Mouse (Mus musculus): ENCODE results near the gene Rnpep. TPM values are rescaled to one million over a fixed set of nuclear protein-coding genes. Genes with fewer than 3 reads are reported as not detected.
A peak's percentile ranks its signal among the peaks of the same experiment; 100 is the strongest.

Gene Rnpep
- polyA plus RNA-seq (2016; fragmentation: Nextera tagmentation; extraction: Ambion mirVana): 91.1 and 93.5 TPM in 2 replicates

DNA sequence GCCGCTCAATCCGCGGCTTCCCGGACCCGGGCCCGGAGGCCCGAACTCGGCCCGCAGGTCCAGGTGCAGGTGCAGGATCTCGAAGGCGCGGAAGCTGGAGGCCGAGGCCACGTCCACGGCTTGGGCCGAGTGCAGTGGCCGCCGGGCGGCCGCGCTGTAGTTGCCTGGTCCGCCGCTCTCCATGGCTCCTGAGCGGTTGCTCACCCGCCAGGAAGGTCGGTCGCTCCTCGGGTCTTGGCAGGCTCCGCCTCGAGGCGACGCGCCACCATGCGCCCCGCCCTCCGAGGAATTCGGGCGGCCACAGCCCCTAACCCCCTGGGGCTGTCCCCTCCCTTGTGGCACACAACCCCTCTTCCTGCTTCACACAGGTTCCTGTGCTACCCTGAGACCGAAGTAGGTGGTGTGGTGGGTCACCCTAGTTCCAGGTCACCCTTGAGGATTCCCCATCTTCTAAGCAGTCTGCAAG is at the start of gene Rnpep:
Rnpep (minus strand) TSS at position 259 of the 466 bp plus-strand sequence.
- peaks cover 11% of the 10 kb centered on the region for H3K4me1 ChIP-seq
- H3K36me3 ChIP-seq: 0 out of 2 replicates have a peak, but pooled peaks cover 3% of the 10 kb centered on the region
- peak within 1 kb of the TSS; percentile 83 for H3K4me2 ChIP-seq (replicated peaks)
- under 1% methylated on average over 39 of the region's 39 CpGs for whole genome bisulfite sequencing
- H3K4me3 ChIP-seq: peak within 1 kb of the TSS; percentile 83
- no peaks in the 10 kb centered on the region for H3K27me3 ChIP-seq
- no peaks in the 10 kb centered on the region for H3K9me3 ChIP-seq
- peak; percentile 81 for ATAC-seq (ENCODE audit: insufficient number of reproducible peaks, insufficient read depth, low FRiP score, low TSS enrichment)
- H3K9ac ChIP-seq: peak within 1 kb of the TSS; percentile 88
- H3K27ac ChIP-seq: peak within 1 kb of the TSS; percentile 88

DNA sequence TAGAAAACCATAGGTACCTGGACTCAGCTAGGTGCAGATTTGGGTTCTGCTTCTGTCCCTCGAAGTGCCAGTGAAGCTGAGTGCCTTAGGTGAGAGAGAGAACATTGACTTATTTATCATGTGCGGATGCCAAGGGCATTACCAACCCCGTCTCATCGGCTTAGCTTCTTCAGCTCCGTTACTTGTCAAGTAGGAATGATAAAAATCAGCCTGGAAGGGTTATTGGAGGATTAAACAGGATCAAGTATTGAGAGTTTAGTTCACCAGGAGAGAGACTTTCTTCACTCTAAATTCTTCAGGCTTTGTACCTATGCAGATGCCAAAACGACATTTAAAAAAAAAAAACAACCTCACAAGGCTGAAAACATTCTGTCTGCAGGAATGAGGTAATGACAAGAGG is 46.7 kb upstream of the Rnpep start:
- H3K9ac ChIP-seq: no peak overlapping the region
- no peak for ATAC-seq (ENCODE audit: insufficient number of reproducible peaks, insufficient read depth, low FRiP score, low TSS enrichment)
- H3K4me3 ChIP-seq: no peak overlapping the region
- no peak overlapping the region for H3K4me2 ChIP-seq (replicated peaks)
- no peaks in the 10 kb centered on the region for H3K27me3 ChIP-seq
- no peak overlapping the region for H3K27ac ChIP-seq
- H3K36me3 ChIP-seq: no peaks in the 10 kb centered on the region
- 0 out of 2 replicates have a peak, but pooled peaks cover 6% of the 10 kb centered on the region for H3K4me1 ChIP-seq
- 76% methylated on average over 6 of the region's 6 CpGs for WGBS
- H3K9me3 ChIP-seq: no peaks in the 10 kb centered on the region

DNA sequence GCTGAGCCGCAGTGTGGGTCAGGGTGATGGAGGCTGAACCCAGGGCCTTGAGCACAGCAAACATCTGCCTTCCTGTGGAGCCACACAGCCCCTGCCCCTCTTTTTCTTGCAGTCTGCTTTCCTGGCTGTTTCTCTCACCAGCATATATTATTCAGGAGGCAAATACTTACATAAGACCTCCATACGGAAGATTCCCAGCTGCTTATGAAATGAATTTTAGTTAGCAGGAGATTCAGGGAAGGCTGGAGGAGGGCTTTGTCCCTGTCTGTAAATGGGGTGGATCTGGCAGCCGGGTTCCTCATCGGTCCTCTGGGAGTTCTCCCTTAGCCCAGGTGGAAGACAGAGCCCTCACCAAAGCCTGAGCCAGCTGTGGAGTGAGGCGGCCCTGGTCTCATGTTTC is 44.5 kb upstream of the Rnpep start:
- ATAC-seq (ENCODE audit: insufficient number of reproducible peaks, insufficient read depth, low FRiP score, low TSS enrichment): no peak
- 54% methylated on average over 5 of the region's 5 CpGs for WGBS
- Histone ChIP-seq H3K9ac (no peak overlapping the region), H3K27me3 (no peaks in the 10 kb centered on the region), H3K9me3 (no peaks in the 10 kb centered on the region), H3K36me3 (no peaks in the 10 kb centered on the region), H3K4me2 (replicated peaks) (no peak overlapping the region), H3K4me3 (no peak overlapping the region), H3K4me1 (peaks cover 23% of the 10 kb centered on the region; the same call in 1 of the 2 replicates), H3K27ac (no peak overlapping the region)

DNA sequence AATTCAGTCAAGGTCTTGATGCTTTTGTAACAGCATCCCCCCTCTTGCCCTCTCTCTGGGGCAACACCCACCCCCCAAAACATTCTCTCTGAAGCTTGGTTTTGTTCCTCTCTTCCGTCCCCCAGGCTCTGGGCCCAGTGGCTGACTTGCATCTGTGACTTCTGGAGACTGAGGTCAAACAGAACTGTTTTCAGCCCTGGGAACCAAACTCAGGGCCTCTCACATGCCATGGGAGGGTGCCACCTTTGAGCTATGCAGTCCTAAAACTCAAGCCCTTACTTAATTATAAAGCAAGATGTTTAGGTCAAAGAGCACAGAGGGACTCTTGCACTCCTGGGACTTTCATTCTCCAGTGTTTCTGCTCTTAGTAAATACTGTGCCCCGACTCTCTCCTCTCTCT is 42.0 kb upstream of the Rnpep start:
- WGBS: 84% methylated on average over 2 of the region's 2 CpGs
- H3K27ac ChIP-seq: no peak overlapping the region

DNA sequence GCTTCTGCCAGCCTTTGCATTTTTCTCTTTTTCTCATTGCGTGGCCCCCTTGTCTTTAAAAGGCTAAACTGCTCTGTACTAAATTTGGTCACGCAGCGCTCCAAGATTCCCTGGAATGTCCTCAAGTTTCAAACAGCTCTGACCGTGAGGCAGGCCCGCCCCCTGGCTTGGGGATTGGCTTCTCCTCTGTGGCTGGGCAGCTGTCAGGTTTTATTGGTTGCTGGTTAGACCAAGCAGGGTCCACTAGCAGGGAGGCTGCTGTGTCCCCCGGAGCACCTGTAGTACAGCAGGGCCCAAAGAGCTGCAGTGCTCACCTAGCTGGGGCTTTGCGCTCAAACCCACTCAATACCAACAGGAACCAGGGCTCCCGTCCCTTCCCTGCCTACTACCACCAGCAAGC is 40.7 kb upstream of the Rnpep start, which contains the start of gene Lmod1:
Lmod1 (plus strand) TSS at position 237 of the 400 bp plus-strand sequence.
- WGBS: 12% methylated on average over 8 of the region's 8 CpGs

More for the DNA sequence above, 42.0 kb upstream of the Rnpep start:
- Histone ChIP-seq H3K36me3 (no peaks in the 10 kb centered on the region), H3K4me2 (replicated peaks) (no peak overlapping the region), H3K4me1 (peaks cover 23% of the 10 kb centered on the region; the same call in 1 of the 2 replicates), H3K27me3 (no peaks in the 10 kb centered on the region), H3K4me3 (no peak overlapping the region), H3K9ac (no peak overlapping the region), H3K9me3 (no peaks in the 10 kb centered on the region)
- ATAC-seq (ENCODE audit: insufficient number of reproducible peaks, insufficient read depth, low FRiP score, low TSS enrichment): no peak

DNA sequence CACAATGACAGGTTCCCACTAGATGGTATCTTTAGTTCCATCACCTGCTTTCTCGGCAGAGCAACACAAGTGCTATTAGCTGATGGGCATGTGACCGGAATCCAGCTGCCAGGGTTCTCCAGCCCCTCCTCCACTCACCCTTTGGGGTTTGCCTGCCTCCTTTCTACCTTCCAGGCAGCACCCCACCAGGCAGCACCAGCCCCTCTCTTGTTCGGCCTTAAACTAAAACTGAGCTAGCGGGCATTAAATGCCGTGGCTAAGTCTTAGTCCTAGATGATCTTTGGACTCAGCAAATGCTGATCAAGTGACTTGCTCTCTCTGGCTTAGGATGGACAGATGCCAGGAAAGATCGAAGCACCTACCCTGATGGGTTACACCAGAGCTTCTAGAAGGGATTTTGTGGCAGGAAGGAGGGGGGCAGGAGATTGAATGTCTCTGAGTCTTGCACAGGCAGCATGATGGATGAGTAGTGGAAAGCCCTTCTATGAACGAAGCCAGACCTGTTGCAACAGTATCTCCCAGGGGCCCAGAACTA is 39.5 kb upstream of the Rnpep start:
- WGBS: 72% methylated on average over 7 of the region's 7 CpGs
- no peak overlapping the region for H3K4me2 ChIP-seq (replicated peaks)
- H3K36me3 ChIP-seq: no peaks in the 10 kb centered on the region
- H3K9me3 ChIP-seq: no peaks in the 10 kb centered on the region
- H3K4me1 ChIP-seq: peaks cover 17% of the 10 kb centered on the region; the same call in 1 of the 2 replicates
- H3K27me3 ChIP-seq: no peaks in the 10 kb centered on the region
- H3K9ac ChIP-seq: no peak overlapping the region
- H3K4me3 ChIP-seq: no peak overlapping the region
- 0 out of 2 replicates have a peak overlapping the region, but pooled peaks have one; percentile 61 for H3K27ac ChIP-seq
- ATAC-seq (ENCODE audit: insufficient number of reproducible peaks, insufficient read depth, low FRiP score, low TSS enrichment): no peak

More for the DNA sequence above, 40.7 kb upstream of the Rnpep start, which contains the start of gene Lmod1:
- Histone ChIP-seq H3K9ac (peak within 1 kb of the TSS; percentile 12; the same call in 1 of the 2 replicates), H3K4me1 (peaks cover 17% of the 10 kb centered on the region; the same call in 1 of the 2 replicates), H3K4me2 (replicated peaks) (peak within 1 kb of the TSS; percentile 30), H3K27ac (peak within 1 kb of the TSS; percentile 61; the same call in 1 of the 2 replicates), H3K4me3 (peak within 1 kb of the TSS; percentile 6; the same call in 1 of the 2 replicates), H3K36me3 (no peaks in the 10 kb centered on the region), H3K9me3 (no peaks in the 10 kb centered on the region), H3K27me3 (no peaks in the 10 kb centered on the region)
- ATAC-seq (ENCODE audit: insufficient number of reproducible peaks, insufficient read depth, low FRiP score, low TSS enrichment): peak; percentile 86

DNA sequence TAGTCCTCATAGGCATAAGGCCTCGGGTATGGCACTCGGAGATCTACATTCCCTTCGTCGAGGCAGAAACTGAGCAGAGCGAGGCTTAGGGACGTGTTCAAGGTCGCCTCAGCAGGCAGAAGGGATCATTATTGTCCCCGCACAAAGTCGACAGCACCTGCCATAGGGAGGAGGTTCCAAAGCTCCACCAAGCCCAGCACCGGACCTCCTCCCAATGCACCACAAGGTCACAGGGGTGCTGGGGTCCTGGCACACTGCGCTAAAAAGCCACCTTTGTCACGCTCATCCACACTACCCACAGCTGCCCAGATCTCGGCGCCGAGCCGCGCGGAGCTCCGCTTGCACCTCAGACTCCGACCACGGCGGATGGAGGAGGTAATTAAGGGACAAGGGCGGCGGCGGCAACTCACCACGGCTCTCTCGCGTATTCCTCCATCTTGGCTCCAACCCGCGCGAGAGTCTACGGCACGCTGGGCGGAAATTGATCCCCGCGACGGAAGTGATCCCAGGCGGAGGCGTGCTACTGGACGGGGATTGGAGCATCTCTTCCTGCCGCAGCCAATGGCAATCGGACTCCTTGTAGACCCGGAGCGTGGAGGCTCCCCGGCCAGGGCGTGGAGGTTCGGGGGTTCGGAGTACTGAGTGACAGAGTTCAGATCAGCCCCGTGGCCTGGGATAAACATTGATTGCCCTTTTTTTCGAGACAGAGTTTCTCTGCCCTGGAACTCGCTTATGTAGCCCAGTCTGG is 29.6 kb upstream of the Rnpep start, which contains the start of gene Timm17a:
Timm17a (minus strand) TSS at position 495 of the 748 bp plus-strand sequence.
- no peaks in the 10 kb centered on the region for H3K9me3 ChIP-seq
- peaks cover 14% of the 10 kb centered on the region for H3K4me1 ChIP-seq
- peak within 1 kb of the TSS; percentile 90 for H3K9ac ChIP-seq
- peak within 1 kb of the TSS; percentile 84 for H3K4me3 ChIP-seq
- H3K4me2 ChIP-seq (replicated peaks): peak within 1 kb of the TSS; percentile 73
- peak; percentile 98 for ATAC-seq (ENCODE audit: insufficient number of reproducible peaks, insufficient read depth, low FRiP score, low TSS enrichment)
- H3K27ac ChIP-seq: peak within 1 kb of the TSS; percentile 87
- under 1% methylated on average over 51 of the region's 51 CpGs for WGBS
- H3K36me3 ChIP-seq: peaks cover 12% of the 10 kb centered on the region
- no peaks in the 10 kb centered on the region for H3K27me3 ChIP-seq

DNA sequence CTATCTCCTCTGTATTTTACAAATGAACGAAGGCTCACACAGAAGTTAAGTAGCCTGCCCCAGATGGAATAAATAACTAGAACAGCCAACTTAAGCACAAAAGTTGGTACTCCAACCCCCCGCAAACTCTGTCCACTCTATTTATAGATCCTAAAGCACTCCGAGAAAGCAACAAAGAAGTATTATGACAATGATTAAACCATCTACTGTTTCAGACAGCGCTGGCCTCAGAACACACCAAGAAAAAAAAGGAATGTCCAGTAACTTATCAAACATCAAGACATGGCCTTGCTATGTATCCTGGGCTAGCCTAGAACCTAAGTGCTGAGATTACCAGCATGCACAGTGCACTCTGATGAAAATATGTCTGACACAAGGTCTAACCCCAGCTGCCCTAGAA is 28.3 kb upstream of the Rnpep start:
- Histone ChIP-seq H3K9me3 (no peaks in the 10 kb centered on the region), H3K4me2 (replicated peaks) (peak overlapping the region; percentile 73), H3K36me3 (peaks cover 25% of the 10 kb centered on the region), H3K4me1 (peaks cover 14% of the 10 kb centered on the region), H3K27ac (no peak overlapping the region), H3K27me3 (no peaks in the 10 kb centered on the region), H3K9ac (no peak overlapping the region; the same call in 1 of the 2 replicates), H3K4me3 (peak overlapping the region; percentile 84)
- WGBS: 90% methylated on average over 4 of the region's 4 CpGs
- ATAC-seq (ENCODE audit: insufficient number of reproducible peaks, insufficient read depth, low FRiP score, low TSS enrichment): no peak

DNA sequence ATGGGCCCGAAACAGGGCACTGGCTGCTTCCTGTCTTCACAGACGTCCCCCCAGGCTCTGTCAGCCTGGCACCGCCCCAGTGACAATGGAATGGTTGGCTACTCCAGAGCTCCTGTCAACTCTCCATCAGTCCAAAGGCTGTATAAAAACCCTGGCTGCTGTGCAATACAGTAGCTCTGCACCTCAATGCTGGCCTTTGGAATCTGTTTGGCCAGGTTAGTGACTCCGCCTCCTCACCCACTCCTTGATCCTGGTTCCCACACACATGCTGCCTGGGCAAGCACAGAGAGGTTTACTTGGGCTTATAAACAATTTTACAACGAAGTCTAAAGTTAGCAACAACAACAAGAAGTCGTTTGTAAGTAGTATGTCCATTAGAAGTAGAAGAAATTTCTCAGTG is 27.5 kb upstream of the Rnpep start:
- Histone ChIP-seq H3K27ac (no peak overlapping the region), H3K9ac (no peak overlapping the region), H3K4me3 (no peak overlapping the region), H3K4me1 (peaks cover 14% of the 10 kb centered on the region), H3K9me3 (no peaks in the 10 kb centered on the region), H3K36me3 (peaks cover 31% of the 10 kb centered on the region), H3K4me2 (replicated peaks) (no peak overlapping the region), H3K27me3 (no peaks in the 10 kb centered on the region)
- WGBS: 68% methylated on average over 6 of the region's 6 CpGs
- ATAC-seq (ENCODE audit: insufficient number of reproducible peaks, insufficient read depth, low FRiP score, low TSS enrichment): no peak

DNA sequence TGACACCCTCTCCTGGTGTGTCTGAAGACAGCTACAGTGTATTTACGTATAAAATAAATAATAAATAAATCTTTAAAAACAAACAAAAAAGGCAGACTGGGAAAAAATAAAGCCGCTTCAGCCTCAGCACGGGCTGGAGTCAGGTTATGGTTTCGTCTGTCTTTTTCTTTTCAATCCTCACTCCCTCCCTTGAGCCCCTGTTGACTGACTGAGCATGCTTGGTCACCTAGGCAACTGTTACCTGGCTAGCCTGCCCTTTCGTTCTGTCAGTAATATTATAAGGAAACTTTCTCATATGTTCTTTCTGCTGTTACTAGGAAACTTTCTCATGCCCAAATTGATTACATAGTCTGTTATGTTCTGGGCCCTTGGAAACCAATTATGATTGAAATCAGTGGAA is 7.0 kb upstream of the Rnpep start:
- H3K27ac ChIP-seq: no peak overlapping the region
- H3K4me2 ChIP-seq (replicated peaks): no peak overlapping the region
- H3K9ac ChIP-seq: no peak overlapping the region
- H3K4me3 ChIP-seq: no peak overlapping the region
- H3K9me3 ChIP-seq: no peaks in the 10 kb centered on the region
- no peaks in the 10 kb centered on the region for H3K4me1 ChIP-seq
- no peak for ATAC-seq (ENCODE audit: insufficient number of reproducible peaks, insufficient read depth, low FRiP score, low TSS enrichment)
- no peaks in the 10 kb centered on the region for H3K27me3 ChIP-seq
- WGBS: 80% methylated on average over 5 of the region's 5 CpGs
- peaks cover 12% of the 10 kb centered on the region for H3K36me3 ChIP-seq

DNA sequence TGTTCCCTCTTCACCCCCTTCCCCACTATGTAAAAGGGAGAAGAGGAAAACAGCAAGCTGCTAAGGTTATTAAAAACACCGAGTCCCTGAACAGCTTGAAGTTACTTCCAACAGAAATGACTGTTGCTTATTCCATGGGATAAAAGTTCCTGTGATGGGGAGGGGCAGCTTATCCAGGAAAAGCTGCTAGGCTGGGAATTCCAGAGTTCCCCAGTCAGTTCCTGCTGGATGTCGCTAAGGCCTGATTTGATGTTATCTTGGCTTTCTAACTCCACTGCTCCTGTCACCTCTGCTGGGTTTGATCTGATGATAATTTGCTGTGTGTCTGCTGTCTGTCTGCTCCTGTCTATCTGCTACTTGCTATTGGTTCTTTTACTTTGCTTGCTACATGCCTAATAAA is 2.4 kb upstream of the Rnpep start:
- no peaks in the 10 kb centered on the region for H3K36me3 ChIP-seq
- no peak for ATAC-seq (ENCODE audit: insufficient number of reproducible peaks, insufficient read depth, low FRiP score, low TSS enrichment)
- no peaks in the 10 kb centered on the region for H3K9me3 ChIP-seq
- no peak overlapping the region for H3K4me2 ChIP-seq (replicated peaks)
- H3K4me3 ChIP-seq: no peak overlapping the region
- H3K4me1 ChIP-seq: peaks cover 11% of the 10 kb centered on the region
- 55% methylated on average over 2 of the region's 2 CpGs for WGBS
- H3K27me3 ChIP-seq: no peaks in the 10 kb centered on the region
- no peak overlapping the region for H3K9ac ChIP-seq
- no peak overlapping the region for H3K27ac ChIP-seq
